Mouse (Mus musculus): Measurements from ENCODE around the gene Tle3. TPM values are rescaled to one million over a fixed set of nuclear protein-coding genes. Genes with fewer than 3 reads are reported as not detected.
A peak's percentile ranks its signal among the peaks of the same experiment; 100 is the strongest.

Gene Tle3
- total RNA-seq (2022) = 10 to 100 TPM in 3 of 4 experiments, 1 to 10 TPM in 1; 9.7 to 16.2 (median 14.0) TPM

- DNase-seq (ENCODE audit: low spot score) = peak; percentile 97
These were observed at the start of gene Tle3 for GRCm38 (mm10) chr9:61371755-61372509. TSS of gene Tle3 (plus strand) at chr9:61372366.

- DNase-seq (ENCODE audit: low spot score) = no peak
These were observed 48.9 kb upstream of the Tle3 start for GRCm38 (mm10) chr9:61323221-61323620.

- DNase-seq (ENCODE audit: low spot score) = no peak
These were observed 48.3 kb upstream of the Tle3 start for GRCm38 (mm10) chr9:61323879-61324278.

- DNase-seq (ENCODE audit: low spot score) = no peak
These were observed 47.8 kb upstream of the Tle3 start for GRCm38 (mm10) chr9:61324354-61324753.

- DNase-seq (ENCODE audit: low spot score) = no peak
These were observed 47.2 kb upstream of the Tle3 start for GRCm38 (mm10) chr9:61325012-61325411.

- no peak for DNase-seq (ENCODE audit: low spot score)
These were observed 46.2 kb upstream of the Tle3 start for GRCm38 (mm10) chr9:61325931-61326351.

GRCm38 (mm10) chr9:61326922-61327321 is 45.2 kb upstream of the Tle3 start:
- no peak for DNase-seq (ENCODE audit: low spot score)

GRCm38 (mm10) chr9:61328173-61328572 is 44.0 kb upstream of the Tle3 start:
- no peak for DNase-seq (ENCODE audit: low spot score)

- DNase-seq (ENCODE audit: low spot score) = no peak
These were observed 41.4 kb upstream of the Tle3 start for GRCm38 (mm10) chr9:61330747-61331146.

GRCm38 (mm10) chr9:61332226-61332936 is 39.8 kb upstream of the Tle3 start:
- no peak for DNase-seq (ENCODE audit: low spot score)

- no peak for DNase-seq (ENCODE audit: low spot score)
These were observed 36.0 kb upstream of the Tle3 start for GRCm38 (mm10) chr9:61336179-61336578.

GRCm38 (mm10) chr9:61336591-61337587 is 35.3 kb upstream of the Tle3 start:
- peak; percentile 83 for DNase-seq (ENCODE audit: low spot score)

- DNase-seq (ENCODE audit: low spot score) = no peak
These were observed 34.5 kb upstream of the Tle3 start for GRCm38 (mm10) chr9:61337665-61338064.

GRCm38 (mm10) chr9:61339311-61339710 is 32.9 kb upstream of the Tle3 start:
- no peak for DNase-seq (ENCODE audit: low spot score)

- no peak for DNase-seq (ENCODE audit: low spot score)
These were observed 31.8 kb upstream of the Tle3 start for GRCm38 (mm10) chr9:61340333-61340732.

GRCm38 (mm10) chr9:61342297-61342696 is 29.9 kb upstream of the Tle3 start:
- DNase-seq (ENCODE audit: low spot score) = no peak

GRCm38 (mm10) chr9:61344684-61345083 is 27.5 kb upstream of the Tle3 start:
- DNase-seq (ENCODE audit: low spot score) = no peak

- no peak for DNase-seq (ENCODE audit: low spot score)
These were observed 25.2 kb upstream of the Tle3 start for GRCm38 (mm10) chr9:61347011-61347410.

GRCm38 (mm10) chr9:61348036-61348435 is 24.1 kb upstream of the Tle3 start:
- DNase-seq (ENCODE audit: low spot score) = no peak

GRCm38 (mm10) chr9:61348616-61349015 is 23.6 kb upstream of the Tle3 start:
- DNase-seq (ENCODE audit: low spot score) = no peak

GRCm38 (mm10) chr9:61349697-61350096 is 22.5 kb upstream of the Tle3 start:
- DNase-seq (ENCODE audit: low spot score) = peak; percentile 83

GRCm38 (mm10) chr9:61351164-61351563 is 21.0 kb upstream of the Tle3 start:
- DNase-seq (ENCODE audit: low spot score) = peak; percentile 84

Measured in heart, adult 8-10 months (tissue).